Mouse (Mus musculus): Measurements from ENCODE around the gene Zc3h12a. TPM values are rescaled to one million over a fixed set of nuclear protein-coding genes. Genes with fewer than 3 reads are reported as not detected.

The Zc3h12a gene
- total and polyA plus RNA-seq, 3 experiments, result 2.1 to 13.4 (median 7.7) TPM

GRCm38 (mm10) chr4:125124424-125125209, 3.0 kb downstream of the Zc3h12a start:
- in situ Hi-C loops (cut with MboI; ENCODE audit: low pct_ligation_motif_present, low pct_unique_long_range_greater_than_20kb, low sequenced_read_pairs), result no loop called here
- Histone ChIP-seq H3K27me3 (replicated peaks) (peaks cover 3% of the 10 kb centered on the region), H3K4me3 (replicated peaks in 1 of 3; ENCODE audit: low read depth in 2 of 3, low read length in 2 of 3, poor library complexity in 1 of 3) (peak overlapping the region; percentile 82 to 97 (median 83)), H3K36me3 (replicated peaks in 1 of 2; ENCODE audit: control insufficient read depth in 1 of 2, insufficient read depth in 1 of 2, low read length in 1 of 2) (peaks cover 34 to 57% of the 10 kb centered on the region in 2 experiments), H3K4me2 (ENCODE audit: insufficient read depth, low read depth, poor library complexity, severe bottlenecking) (peak overlapping the region; percentile 95), H3K4me1 (ENCODE audit: control insufficient read depth in 1 of 2, insufficient read depth in 2 of 2) (peaks cover 29 to 56% of the 10 kb centered on the region in 2 experiments), H3K9ac (ENCODE audit: insufficient read depth, low read depth) (peak overlapping the region; percentile 69), H3K27ac (ENCODE audit: insufficient read depth, low read depth) (peak overlapping the region; percentile 98), H3K79me2 (replicated peaks; ENCODE audit: control insufficient read depth, extremely low read depth, insufficient read depth, poor library complexity, severe bottlenecking) (peaks cover 40% of the 10 kb centered on the region), H3K9me3 (replicated peaks; ENCODE audit: low read length) (no peaks in the 10 kb centered on the region)
- no peak for TF ChIP-seq CTCF (conservative IDR thresholded peaks at IDR 0.05 in 1 of 2, IDR thresholded peaks at IDR 0.05 in 1 of 2; ENCODE audit: low read depth in 2 of 2, low read length in 2 of 2)
- peak; percentile 53; the same call in 1 of the 2 replicates for TF ChIP-seq ZMIZ1 (IDR thresholded peaks at IDR 0.05; ENCODE audit: low read depth, low read length)
- TF ChIP-seq USF2 (conservative IDR thresholded peaks at IDR 0.05; ENCODE audit: low read depth, low read length), result no peak
- TF ChIP-seq MAZ (IDR thresholded peaks at IDR 0.05; ENCODE audit: low read depth, low read length), result peak; percentile 99
- TF ChIP-seq POLR2AphosphoS2 (IDR thresholded peaks at IDR 0.05; ENCODE audit: low read depth, low read length), result peak; percentile 46; the same call in 1 of the 2 replicates
- TF ChIP-seq JUND (conservative IDR thresholded peaks at IDR 0.05; ENCODE audit: low read depth, low read length), result peak; percentile 35; the same call in 1 of the 2 replicates
- TF ChIP-seq RCOR1 (conservative IDR thresholded peaks at IDR 0.05; ENCODE audit: low read depth, low read length), result peak; percentile 74; the same call in 1 of the 2 replicates
- TF ChIP-seq ELF1 (IDR thresholded peaks at IDR 0.05; ENCODE audit: low read depth, low read length), result peak; percentile 85
- no peak; the same call in 1 of the 2 replicates for TF ChIP-seq ZNF384 (IDR thresholded peaks at IDR 0.05; ENCODE audit: low read depth, low read length)
- no peak for TF ChIP-seq MAFK (IDR thresholded peaks at IDR 0.05; ENCODE audit: insufficient replicate concordance, low read length)
- TF ChIP-seq TCF12 (IDR thresholded peaks at IDR 0.05; ENCODE audit: low read depth, low read length), result peak; percentile 99
- peak; percentile 70 for TF ChIP-seq HCFC1 (IDR thresholded peaks at IDR 0.05; ENCODE audit: low read depth, low read length)
- peak; percentile 93 for TF ChIP-seq MEF2A (IDR thresholded peaks at IDR 0.05; ENCODE audit: borderline replicate concordance, low read depth, low read length)
- 0 out of 2 replicates have a peak, but pooled peaks have one; percentile 29 for TF ChIP-seq JUN (IDR thresholded peaks at IDR 0.05; ENCODE audit: insufficient read depth, low read depth, low read length)
- TF ChIP-seq SMC3 (IDR thresholded peaks at IDR 0.05; ENCODE audit: low read depth, low read length), result no peak; the same call in 1 of the 2 replicates
- peak; percentile 50; the same call in 1 of the 2 replicates for TF ChIP-seq NELFE (IDR thresholded peaks at IDR 0.05; ENCODE audit: low read depth, low read length)
- TF ChIP-seq ZKSCAN1 (IDR thresholded peaks at IDR 0.05; ENCODE audit: borderline replicate concordance, low read depth, low read length), result no peak
- peak; percentile 98 for TF ChIP-seq ETS1 (conservative IDR thresholded peaks at IDR 0.05; ENCODE audit: low read depth, low read length)
- TF ChIP-seq MAX (IDR thresholded peaks at IDR 0.05; ENCODE audit: low read length), result peak; percentile 96
- TF ChIP-seq MXI1 (IDR thresholded peaks at IDR 0.05; ENCODE audit: low read depth, low read length), result peak; percentile 91
- TF ChIP-seq USF1 (IDR thresholded peaks at IDR 0.05; ENCODE audit: low read depth, low read length), result no peak
- TF ChIP-seq POLR2A (IDR thresholded peaks at IDR 0.05; ENCODE audit: low read depth, low read length), result peak; percentile 70; the same call in 1 of the 2 replicates
- peak; percentile 98 for TF ChIP-seq MYC (IDR thresholded peaks at IDR 0.05; ENCODE audit: low read depth, low read length)
- TF ChIP-seq TBP (conservative IDR thresholded peaks at IDR 0.05; ENCODE audit: low read depth, low read length), result peak; percentile 72
- TF ChIP-seq CHD2 (IDR thresholded peaks at IDR 0.05; ENCODE audit: low read length), result peak; percentile 88
- no peak; the same call in 1 of the 2 replicates for TF ChIP-seq UBTF (IDR thresholded peaks at IDR 0.05; ENCODE audit: low read depth, low read length)
- peak; percentile 36; the same call in 1 of the 2 replicates for TF ChIP-seq CHD1 (IDR thresholded peaks at IDR 0.05; ENCODE audit: low read depth, low read length)
- peak; percentile 97 for TF ChIP-seq SIN3A (IDR thresholded peaks at IDR 0.05; ENCODE audit: low read length)
- TF ChIP-seq ZC3H11A (IDR thresholded peaks at IDR 0.05; ENCODE audit: low read depth, low read length), result no peak
- peak; percentile 83 for TF ChIP-seq BHLHE40 (IDR thresholded peaks at IDR 0.05; ENCODE audit: low read depth, low read length)
- TF ChIP-seq NRF1 (IDR thresholded peaks at IDR 0.05; ENCODE audit: low read depth, low read length), result no peak; the same call in none of the 2 replicates
- TF ChIP-seq E2F4 (IDR thresholded peaks at IDR 0.05; ENCODE audit: insufficient replicate concordance, low read depth, low read length), result no peak; the same call in 1 of the 2 replicates
- TF ChIP-seq IRF4 (IDR thresholded peaks at IDR 0.05; ENCODE audit: low read depth, low read length), result peak; percentile 82
- no peak for TF ChIP-seq PAX5 (IDR thresholded peaks at IDR 0.05; ENCODE audit: low read length)
- TF ChIP-seq KAT2A (IDR thresholded peaks at IDR 0.05; ENCODE audit: insufficient replicate concordance, low read length), result 0 out of 2 replicates have a peak, but pooled peaks have one; percentile 15
- TF ChIP-seq GABPA (IDR thresholded peaks at IDR 0.05; ENCODE audit: insufficient replicate concordance, low read depth, low read length), result no peak
- peak; percentile 90 for TF ChIP-seq EP300 (IDR thresholded peaks at IDR 0.05; ENCODE audit: low read length)
- no peak for TF ChIP-seq RAD21 (IDR thresholded peaks at IDR 0.05; ENCODE audit: low read depth, low read length)
- peak; percentile 97 for DNase-seq (ENCODE audit: extremely low read depth)
- dilution Hi-C loops (cut with MboI; ENCODE audit: extremely low pct_ligation_motif_present, extremely low pct_unique_long_range_greater_than_20kb, low sequenced_read_pairs), result no loop called here
